Mouse (Mus musculus): Measurements from ENCODE around the gene Thbs3.
A peak's percentile ranks its signal among the peaks of the same experiment; 100 is the strongest.

The Thbs3 gene

DNA sequence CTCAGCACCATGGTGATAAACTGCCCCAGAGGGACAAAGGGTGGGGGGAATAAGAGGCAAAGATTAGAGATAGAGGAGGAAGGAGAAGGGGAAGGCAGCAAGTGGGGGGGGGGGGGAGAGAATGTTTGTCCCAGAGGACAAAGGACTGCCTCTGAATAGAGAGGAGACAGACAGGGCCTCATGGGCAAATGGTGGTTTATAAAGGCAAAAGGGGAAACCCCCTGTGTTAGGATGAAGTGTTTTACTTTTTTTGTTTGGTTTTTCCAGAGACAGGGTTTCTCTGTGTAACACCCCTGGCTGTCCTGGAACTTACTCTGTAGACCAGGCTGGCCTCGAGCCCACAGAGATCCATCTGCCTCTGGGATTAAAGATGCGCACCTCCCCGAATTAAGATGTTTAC, 45.2 kb downstream of the Thbs3 start:
- DNase-seq: no peak

GRCm38 (mm10) chr3:89262417-89262816, 47.4 kb downstream of the Thbs3 start:
- no peak for DNase-seq

- peak; percentile 82 for DNase-seq
Observed at GRCm38 (mm10) chr3:89266439-89266893, 51.5 kb downstream of the Thbs3 start.

DNA sequence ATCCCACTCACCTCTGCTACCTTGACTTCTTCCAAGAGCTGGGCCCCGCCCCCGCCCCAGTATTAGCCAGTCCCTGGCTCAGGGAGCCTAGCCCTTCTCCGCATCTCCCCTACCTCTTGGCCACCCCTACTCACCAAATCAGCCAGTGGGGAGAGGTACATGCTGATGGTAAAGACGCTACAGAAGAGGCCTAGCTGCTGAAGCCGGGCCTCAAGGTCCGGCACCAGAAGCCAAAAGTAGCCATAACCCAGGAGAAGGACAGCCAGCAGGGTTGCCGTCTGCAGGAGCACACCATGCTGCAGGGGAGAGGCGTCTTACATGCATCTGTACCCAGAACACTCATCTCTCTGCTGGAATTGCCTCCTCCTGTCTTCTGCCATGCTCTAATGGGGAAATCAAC, 53.9 kb downstream of the Thbs3 start:
- no peak for DNase-seq

DNA sequence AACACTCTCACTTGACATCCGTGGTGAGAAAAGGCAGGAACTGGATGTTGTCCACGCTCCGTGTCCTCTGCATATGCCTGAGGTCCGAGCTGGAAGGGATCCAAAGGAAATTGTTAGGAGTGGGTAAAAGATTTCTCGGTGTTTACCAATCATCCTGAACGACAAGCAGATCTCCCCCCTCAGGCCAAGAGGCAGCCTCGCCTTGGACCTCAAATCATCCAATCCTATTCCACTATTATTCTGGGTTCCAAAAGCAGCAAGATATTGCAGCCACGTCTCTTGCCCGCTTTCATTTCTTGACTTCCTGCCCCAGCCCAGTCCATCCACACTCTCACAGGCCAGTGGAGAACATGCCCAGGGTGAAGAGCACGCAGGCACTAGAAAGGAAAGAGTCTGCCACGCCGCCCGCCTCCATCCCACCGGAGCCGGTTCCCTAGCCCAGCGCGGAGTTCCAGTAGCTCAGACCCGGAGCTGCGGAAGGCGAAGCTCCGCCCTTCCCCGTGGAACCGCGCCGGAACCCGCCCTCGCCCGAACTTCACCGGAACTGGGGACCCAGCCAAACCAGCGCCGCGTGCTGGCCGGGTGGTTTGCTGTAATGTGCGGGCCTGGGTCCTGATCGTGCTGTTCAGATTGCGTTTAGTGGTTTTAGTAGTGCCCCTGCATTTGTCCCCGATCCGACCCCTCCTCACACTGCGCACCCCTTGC, 55.2 kb downstream of the Thbs3 start, which contains the start of gene Slc50a1:
Gene Slc50a1 (minus strand): TSS at position 520 of the 705 bp plus-strand sequence.
- peak; percentile 88 for DNase-seq

- no peak for DNase-seq
Observed at GRCm38 (mm10) chr3:89270891-89271290, 55.9 kb downstream of the Thbs3 start.

DNA sequence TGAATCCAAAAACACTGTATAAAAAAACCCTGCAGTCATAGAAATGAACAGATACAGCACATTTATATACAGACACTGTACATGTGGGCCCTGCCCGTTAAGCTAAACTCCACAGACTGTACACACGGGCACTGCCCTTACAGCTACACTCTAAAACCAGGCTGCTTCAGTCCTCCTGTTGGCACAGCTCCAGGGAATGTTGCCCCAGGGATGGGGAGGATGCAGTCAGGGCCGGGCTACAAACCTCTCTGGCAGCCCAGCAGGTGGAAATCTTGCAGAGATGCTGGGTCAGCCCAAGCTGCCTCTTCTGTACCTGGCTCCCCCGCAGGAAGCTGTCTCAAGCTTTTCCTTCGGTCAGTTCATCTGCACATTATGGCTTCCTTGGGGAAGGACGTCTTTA, 56.8 kb downstream of the Thbs3 start:
- peak; percentile 56 for DNase-seq

GRCm38 (mm10) chr3:89276061-89276460, 61.1 kb downstream of the Thbs3 start:
- peak; percentile 47 for DNase-seq

Data from kidney, adult 18-20 months (tissue).